Mouse (Mus musculus) cerebellum, adult 9-10 months (tissue): ENCODE results near the gene Nutm1.

Experiments
- DNase-seq: peaks from one replicate; pipeline ENCODE4 v3.0.0; 2022

Gene Nutm1

DNA sequence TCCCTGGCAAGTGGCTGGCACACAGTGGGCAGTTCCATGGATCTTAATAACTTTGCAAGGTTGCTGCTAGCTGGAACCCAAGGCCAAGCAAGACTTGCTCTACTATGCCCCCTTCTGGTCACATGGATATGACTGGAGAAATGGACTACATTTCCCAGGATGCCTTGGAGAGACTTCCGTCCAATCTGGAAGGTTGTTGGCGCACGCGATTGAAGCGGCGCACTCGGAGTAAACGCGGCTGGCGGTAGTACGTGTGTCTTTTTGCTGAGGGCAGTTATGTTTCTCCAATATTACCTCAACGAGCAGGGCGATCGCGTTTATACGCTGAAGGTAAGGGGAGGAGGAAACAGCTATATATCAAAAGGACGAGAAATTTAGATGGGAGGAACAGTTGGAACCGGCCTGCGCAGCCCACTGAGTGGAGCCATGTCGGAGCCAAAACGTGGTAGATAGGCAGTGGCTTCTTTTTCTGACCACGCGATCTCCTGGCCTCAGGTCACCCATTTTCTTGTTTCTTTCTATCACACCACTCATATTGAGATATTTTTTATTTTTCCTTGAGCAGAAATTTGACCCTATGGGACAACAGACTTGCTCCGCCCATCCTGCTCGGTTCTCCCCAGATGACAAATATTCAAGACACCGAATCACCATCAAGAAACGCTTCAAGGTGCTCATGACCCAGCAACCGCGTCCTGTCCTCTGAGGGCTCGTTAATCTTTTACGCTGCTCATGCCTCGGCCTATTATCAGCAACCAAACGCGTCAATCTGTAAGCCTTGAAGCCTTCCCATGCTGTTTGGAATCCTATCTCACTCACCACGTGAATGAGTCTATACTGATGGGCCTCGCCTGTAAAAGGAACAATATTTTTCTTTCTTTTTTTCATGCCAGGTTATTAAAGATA, 2.9 kb upstream of the Nutm1 start, which contains the start of gene Nop10:
Nop10 (plus strand) TSS at position 179 of the 906 bp plus-strand sequence.
- DNase-seq, result peak; percentile 97

GRCm38 (mm10) chr2:112254675-112255515, 4.2 kb downstream of the Nutm1 start:
- no peak for DNase-seq

DNA sequence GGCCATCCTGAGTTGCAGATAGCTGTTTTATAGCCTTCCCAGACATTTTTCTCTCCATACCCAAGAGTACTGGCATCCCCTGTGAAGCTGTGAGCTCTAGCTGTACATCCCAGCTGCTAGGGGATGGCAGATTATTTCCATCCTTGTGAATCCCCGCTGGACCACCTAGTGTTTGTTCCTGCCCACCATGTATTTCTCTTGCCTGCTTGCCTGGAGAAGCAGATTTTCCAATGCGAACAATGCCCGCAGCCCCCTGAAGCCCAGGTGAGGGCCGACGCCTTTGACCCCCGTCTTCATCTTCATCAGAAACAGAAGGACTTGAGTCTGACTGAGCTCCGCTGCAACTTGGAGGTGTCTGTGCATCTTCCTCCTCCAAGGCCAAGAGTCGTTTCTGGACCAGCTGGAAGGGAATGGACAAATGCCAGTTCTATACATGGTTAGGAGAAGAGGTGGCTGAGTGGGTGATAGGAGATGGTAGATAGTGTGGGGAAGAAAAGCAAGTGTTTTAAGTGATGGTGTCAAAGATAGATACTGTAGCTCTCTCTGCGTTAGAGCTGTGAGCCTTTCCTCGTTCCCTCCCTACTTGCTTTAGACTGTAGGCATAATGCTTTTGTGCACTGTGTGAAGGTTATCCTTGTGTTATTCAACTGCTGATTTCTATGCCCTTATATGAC, 9.2 kb downstream of the Nutm1 start:
- DNase-seq, result no peak

DNA sequence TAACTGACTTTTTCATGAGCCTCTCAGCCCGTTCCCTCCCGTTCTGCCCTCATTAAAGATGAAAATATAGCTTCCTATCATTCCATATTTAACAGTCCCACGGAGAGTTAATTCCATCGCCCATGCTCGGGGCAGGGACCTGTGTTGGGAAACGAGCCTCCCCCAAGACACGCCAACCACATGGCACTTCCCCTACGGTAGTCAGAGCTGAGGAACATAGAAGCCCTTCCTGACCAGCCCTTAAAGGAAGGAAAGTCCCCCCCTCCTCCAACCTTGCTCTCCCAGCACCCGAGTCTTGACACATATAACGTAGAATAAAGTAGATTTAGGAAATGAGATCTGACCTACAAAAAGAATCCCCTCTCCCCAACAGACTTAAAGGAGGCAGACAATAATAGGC, 11.8 kb downstream of the Nutm1 start:
- DNase-seq, result no peak

DNA sequence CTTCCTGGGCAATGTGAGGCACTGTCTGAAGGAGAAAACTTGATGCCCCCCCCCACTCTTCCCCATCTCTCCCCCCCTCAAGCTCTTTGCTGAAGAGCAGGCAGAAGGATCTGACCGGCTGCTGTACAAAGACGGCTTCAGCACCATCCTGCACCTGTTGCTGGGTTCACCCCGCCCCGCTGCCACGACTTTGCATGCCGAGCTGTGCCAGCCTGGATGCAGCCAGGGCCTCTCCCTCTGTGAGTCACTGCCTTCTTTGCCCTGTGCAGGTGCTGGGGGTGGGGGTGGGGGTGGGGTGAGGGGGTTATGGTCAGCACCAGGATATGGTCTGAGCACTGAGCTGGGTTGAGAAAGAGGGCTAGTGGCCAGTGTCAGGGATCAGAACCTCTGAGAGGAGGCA, 12.9 kb downstream of the Nutm1 start:
- DNase-seq, result no peak

DNA sequence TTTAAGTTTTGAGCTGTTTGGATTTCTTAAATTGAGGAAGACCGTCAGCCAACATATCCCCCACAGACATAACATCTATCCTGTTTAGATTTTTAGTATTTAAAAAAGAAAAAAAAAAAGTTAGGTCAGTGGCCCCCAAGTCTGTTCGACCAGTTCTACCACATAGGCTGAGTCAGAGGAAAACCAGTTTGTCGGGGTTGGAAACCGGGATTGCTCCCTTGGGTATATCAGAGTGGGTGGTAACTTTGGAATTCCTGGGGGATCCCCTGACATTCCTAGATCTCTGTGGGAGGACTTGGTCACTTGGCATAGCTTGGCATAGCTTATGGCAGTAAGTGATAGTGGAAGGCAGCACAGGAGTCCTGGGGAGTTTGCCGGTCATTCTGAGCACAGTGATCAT, 13.8 kb downstream of the Nutm1 start:
- DNase-seq, result no peak

DNA sequence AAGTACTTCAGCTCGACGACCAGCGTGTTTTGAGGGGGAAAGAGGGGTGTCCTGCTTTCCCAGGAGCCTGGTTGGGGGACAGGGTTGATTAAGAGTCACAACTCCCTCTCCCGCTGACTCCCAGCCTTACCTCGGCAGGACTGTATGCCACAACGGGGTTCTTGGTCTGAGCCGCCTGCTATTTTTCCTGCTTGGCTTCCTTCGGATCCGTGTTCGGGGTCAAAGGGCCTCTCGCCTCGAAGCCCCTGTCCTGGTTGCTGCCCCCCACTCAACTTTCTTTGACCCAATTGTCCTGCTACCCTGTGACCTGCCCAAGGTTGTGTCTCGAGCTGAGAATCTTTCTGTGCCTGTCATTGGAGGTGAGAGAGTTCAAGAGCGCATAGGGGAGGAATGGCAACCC, 17.3 kb downstream of the Nutm1 start:
- DNase-seq, result no peak

DNA sequence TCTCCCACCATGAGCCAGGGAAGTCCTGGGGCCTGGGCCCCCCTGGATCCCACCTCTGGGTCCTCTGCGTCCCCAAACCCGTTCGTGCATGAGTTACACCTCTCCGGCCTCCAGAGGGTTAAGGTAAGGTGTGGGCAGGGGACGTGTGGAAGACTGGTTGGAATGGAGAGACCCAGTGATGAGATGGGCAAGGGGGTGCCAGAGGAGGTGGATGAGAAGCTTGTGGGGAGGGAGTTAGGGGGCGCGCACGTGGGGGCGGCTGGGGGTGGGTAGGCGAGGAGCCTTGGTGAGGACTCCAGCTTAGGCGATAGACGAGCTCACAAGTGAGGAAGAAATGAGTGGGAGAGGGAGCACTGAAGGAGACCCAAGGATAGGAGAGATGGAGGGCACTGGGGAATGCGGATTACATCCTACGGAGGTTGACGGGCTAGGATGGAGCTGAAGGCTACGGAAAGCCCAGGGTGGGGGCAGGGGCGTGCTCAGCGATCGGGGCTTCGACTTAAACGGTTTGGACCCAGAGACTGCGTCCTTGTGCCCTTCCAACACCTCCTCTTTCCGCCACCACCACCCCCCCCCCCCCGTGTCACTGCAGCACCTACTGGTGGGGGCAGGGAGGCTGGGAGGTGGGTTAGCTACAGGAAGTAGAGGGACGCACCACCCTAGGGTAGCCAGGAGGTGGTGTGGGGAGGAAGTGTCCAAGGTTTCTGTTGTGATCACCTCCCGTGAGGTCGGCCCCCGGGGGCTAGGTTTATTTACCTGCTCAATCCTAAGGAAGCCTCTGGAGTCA, 19.0 kb downstream of the Nutm1 start:
- DNase-seq, result no peak

GRCm38 (mm10) chr2:112239212-112239934, 19.7 kb downstream of the Nutm1 start, which contains the start of gene Lpcat4:
TSS of gene Lpcat4 (plus strand) at chr2:112239468.
- peak; percentile 91 for DNase-seq

DNA sequence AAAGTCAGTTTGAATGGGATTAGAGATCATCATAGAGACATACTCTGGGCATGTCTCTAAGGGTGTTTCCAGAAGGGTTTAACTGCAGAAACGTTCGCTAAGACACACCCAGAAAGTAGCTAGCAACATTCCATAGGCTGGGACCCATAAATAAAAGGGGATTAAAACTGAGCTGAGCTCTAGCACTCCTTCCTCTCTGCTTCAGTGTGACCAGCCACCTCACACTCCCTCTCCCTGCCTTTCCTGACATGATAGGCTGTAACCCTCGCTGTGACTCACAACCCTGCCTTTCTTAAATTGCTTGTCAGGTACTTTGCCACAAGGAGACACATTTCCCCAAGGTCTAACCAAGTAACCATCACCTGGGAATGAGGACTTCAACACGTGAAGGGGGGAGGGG, 21.1 kb downstream of the Nutm1 start:
- DNase-seq, result no peak

- no peak for DNase-seq
Observed at GRCm38 (mm10) chr2:112236620-112237019, 22.5 kb downstream of the Nutm1 start.

GRCm38 (mm10) chr2:112232623-112233022, 26.5 kb downstream of the Nutm1 start:
- DNase-seq, result no peak

DNA sequence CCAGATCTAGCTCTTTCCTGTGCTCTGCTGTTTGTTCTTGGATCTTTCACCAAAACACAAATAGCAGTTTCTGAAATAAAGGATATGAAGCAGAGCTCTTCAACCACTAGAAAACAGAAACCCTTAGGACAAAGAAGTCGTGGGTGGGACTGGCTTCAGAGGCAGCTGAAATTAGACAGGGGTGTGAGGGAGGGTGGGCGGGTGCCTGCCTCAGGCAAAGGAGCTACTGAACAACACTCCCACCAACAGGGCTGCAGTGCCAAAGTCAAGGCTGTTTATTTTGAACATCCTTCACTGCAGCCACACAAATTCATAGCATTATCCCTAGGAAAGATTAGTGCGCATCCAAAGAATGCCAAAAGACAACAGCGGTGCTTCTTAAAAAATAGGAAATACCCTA, 34.7 kb downstream of the Nutm1 start:
- DNase-seq, result no peak

DNA sequence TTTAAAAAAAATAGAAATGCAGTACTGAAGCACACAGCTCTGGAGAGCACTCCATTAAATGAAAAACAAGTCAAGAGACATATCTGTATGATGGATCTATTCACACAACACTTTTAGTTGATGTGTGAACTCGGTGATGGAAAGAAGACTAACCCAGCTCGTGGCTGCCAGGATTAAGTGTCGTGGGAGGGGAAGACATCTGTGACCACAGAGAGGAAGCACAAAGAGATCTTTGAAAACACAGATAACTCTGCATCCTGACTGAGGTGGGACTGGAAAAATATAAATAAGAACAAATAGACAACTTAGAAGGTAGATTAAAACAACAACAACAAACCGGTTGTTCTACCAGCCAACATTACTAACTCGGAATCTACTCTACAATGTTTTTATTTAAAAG, 36.5 kb downstream of the Nutm1 start:
- DNase-seq, result no peak

GRCm38 (mm10) chr2:112220880-112221279, 38.2 kb downstream of the Nutm1 start:
- no peak for DNase-seq

GRCm38 (mm10) chr2:112217614-112218013, 41.5 kb downstream of the Nutm1 start:
- no peak for DNase-seq

GRCm38 (mm10) chr2:112215977-112216376, 43.1 kb downstream of the Nutm1 start:
- DNase-seq, result peak; percentile 9

GRCm38 (mm10) chr2:112210699-112211098, 48.4 kb downstream of the Nutm1 start:
- no peak for DNase-seq

DNA sequence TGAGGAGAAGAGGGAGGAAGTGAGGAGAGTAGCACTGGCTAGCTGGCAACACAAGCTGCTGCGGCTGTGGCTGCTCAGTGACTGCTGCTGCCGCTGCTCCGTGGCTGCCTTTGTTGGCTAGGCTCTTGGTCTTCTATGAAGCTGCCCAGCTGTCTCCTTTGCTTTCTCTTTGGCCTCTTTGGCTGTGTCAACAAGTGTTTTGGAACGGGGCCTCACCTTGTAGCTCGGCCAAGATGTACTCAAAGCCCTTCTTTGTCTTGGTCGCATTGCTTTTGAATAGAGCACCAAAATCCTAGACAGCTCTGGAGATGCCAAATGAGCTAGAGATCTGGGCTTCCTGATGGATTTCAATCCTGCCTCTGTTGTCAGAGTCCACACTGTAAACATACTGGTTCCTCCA, 48.9 kb downstream of the Nutm1 start:
- peak; percentile 56 for DNase-seq

- no peak for DNase-seq
Observed at GRCm38 (mm10) chr2:112203056-112203455, 56.0 kb downstream of the Nutm1 start.
